Mouse (Mus musculus): Measurements from ENCODE around the gene Pex14. TPM values are rescaled to one million over a fixed set of nuclear protein-coding genes. Genes with fewer than 3 reads are reported as not detected.

Pex14 gene
- polyA plus RNA-seq (2016; fragmentation: Nextera tagmentation; extraction: Ambion mirVana): 56.6 and 57.3 TPM in 2 replicates

GRCm38 (mm10) chr4:149099369-149100017 lies at the start of gene Pex14:
Pex14 (minus strand) TSS chr4:149099876.
- no peaks in the 10 kb centered on the region for H3K9me3 ChIP-seq (replicated peaks)
- peak within 1 kb of the TSS; percentile 100 for H3K4me3 ChIP-seq
- under 1% methylated on average over 50 of the region's 50 CpGs for WGBS
- 0 out of 2 replicates have a peak, but pooled peaks cover 6% of the 10 kb centered on the region for H3K36me3 ChIP-seq
- H3K4me1 ChIP-seq: peaks cover 24% of the 10 kb centered on the region
- peak; percentile 93 for DNase-seq (ENCODE audit: low spot score)
- H3K27me3 ChIP-seq (ENCODE audit: low read depth, poor library complexity, severe bottlenecking): no peaks in the 10 kb centered on the region
- peak within 1 kb of the TSS; percentile 93 for H3K27ac ChIP-seq (replicated peaks)

DNA sequence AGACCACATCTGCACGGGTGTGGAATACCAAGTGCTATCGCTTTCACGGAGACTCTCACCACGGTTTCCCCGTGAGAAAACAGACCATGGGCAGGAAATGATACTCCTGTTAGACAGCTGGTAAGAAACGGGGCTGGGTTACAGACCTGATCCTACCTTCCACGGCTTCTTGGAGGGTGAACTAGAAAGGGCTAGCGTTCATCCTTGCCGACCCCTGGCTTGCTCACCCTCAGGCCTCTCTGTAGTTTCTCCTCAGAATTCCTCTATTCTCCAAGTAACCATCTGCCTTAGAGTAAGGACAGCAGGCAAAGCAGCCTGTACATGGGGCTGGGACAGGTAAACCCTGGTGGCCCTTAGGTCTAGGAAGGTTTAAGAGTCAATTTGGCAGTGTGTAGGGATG lies 49.5 kb upstream of the Pex14 start:
- Histone ChIP-seq H3K9me3 (replicated peaks) (no peaks in the 10 kb centered on the region), H3K36me3 (peaks cover 53% of the 10 kb centered on the region), H3K4me1 (peaks cover 22% of the 10 kb centered on the region), H3K27ac (replicated peaks) (0 out of 2 replicates have a peak overlapping the region, but pooled peaks have one; percentile 9), H3K4me3 (no peak overlapping the region), H3K27me3 (ENCODE audit: low read depth, poor library complexity, severe bottlenecking) (no peaks in the 10 kb centered on the region)
- DNase-seq (ENCODE audit: low spot score): no peak
- WGBS: 86% methylated on average over 9 of the region's 9 CpGs

- 83% methylated on average over 4 of the region's 4 CpGs for WGBS
- no peaks in the 10 kb centered on the region for H3K9me3 ChIP-seq (replicated peaks)
- H3K36me3 ChIP-seq: peaks cover 42% of the 10 kb centered on the region
- H3K4me3 ChIP-seq: no peak overlapping the region
- no peaks in the 10 kb centered on the region; the same call in 1 of the 2 replicates for H3K27me3 ChIP-seq (ENCODE audit: low read depth, poor library complexity, severe bottlenecking)
- no peak overlapping the region for H3K27ac ChIP-seq (replicated peaks)
- peaks cover 22% of the 10 kb centered on the region for H3K4me1 ChIP-seq
- no peak for DNase-seq (ENCODE audit: low spot score)
Measured at GRCm38 (mm10) chr4:149148084-149148483, 48.4 kb upstream of the Pex14 start.

DNA sequence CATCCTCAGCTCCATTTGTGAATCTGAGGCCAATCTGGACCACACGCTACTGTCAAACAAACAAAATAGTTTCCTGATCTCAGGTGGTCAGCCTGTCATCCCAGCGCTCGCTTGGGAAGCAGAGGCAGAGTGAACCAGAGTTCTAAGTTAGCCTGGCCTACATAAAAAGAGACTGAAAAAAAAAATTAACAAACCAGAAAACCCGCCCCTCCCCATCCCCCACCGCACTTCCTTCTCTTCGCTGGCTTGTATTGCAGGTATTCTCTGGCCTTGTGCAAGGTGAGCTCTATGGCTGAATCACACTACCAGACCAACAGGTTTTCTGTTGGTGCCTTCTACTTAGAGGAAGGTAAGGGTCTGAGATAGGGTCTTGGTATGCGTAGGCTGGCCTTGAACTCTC lies 47.9 kb upstream of the Pex14 start:
- 87% methylated on average over 7 of the region's 7 CpGs for WGBS
- Histone ChIP-seq H3K36me3 (peaks cover 37% of the 10 kb centered on the region), H3K4me3 (no peak overlapping the region), H3K27ac (replicated peaks) (no peak overlapping the region), H3K9me3 (replicated peaks) (no peaks in the 10 kb centered on the region), H3K4me1 (peaks cover 22% of the 10 kb centered on the region), H3K27me3 (ENCODE audit: low read depth, poor library complexity, severe bottlenecking) (no peaks in the 10 kb centered on the region; the same call in 1 of the 2 replicates)
- DNase-seq (ENCODE audit: low spot score): no peak

- WGBS: 73% methylated on average over 4 of the region's 4 CpGs
- H3K4me1 ChIP-seq: peaks cover 20% of the 10 kb centered on the region
- peaks cover 13% of the 10 kb centered on the region for H3K36me3 ChIP-seq
- H3K27ac ChIP-seq (replicated peaks): peak overlapping the region; percentile 78
- no peak for DNase-seq (ENCODE audit: low spot score)
- H3K9me3 ChIP-seq (replicated peaks): no peaks in the 10 kb centered on the region
- H3K4me3 ChIP-seq: no peak overlapping the region
- no peaks in the 10 kb centered on the region; the same call in 1 of the 2 replicates for H3K27me3 ChIP-seq (ENCODE audit: low read depth, poor library complexity, severe bottlenecking)
Measured at GRCm38 (mm10) chr4:149145151-149145550, 45.5 kb upstream of the Pex14 start.

GRCm38 (mm10) chr4:149144459-149144858 lies 44.8 kb upstream of the Pex14 start:
- peak; percentile 86 for DNase-seq (ENCODE audit: low spot score)
- peak overlapping the region; percentile 78 for H3K27ac ChIP-seq (replicated peaks)

GRCm38 (mm10) chr4:149143594-149143993 lies 43.9 kb upstream of the Pex14 start:
- Histone ChIP-seq H3K27me3 (ENCODE audit: low read depth, poor library complexity, severe bottlenecking) (no peaks in the 10 kb centered on the region; the same call in 1 of the 2 replicates), H3K9me3 (replicated peaks) (no peaks in the 10 kb centered on the region), H3K4me3 (no peak overlapping the region), H3K4me1 (peaks cover 20% of the 10 kb centered on the region), H3K36me3 (no peaks in the 10 kb centered on the region), H3K27ac (replicated peaks) (no peak overlapping the region)
- no peak for DNase-seq (ENCODE audit: low spot score)
- 33% methylated on average over 4 of the region's 4 CpGs for WGBS

More at GRCm38 (mm10) chr4:149144459-149144858, 44.8 kb upstream of the Pex14 start:
- peaks cover 20% of the 10 kb centered on the region for H3K4me1 ChIP-seq
- H3K9me3 ChIP-seq (replicated peaks): no peaks in the 10 kb centered on the region
- peak overlapping the region; percentile 7; the same call in 1 of the 2 replicates for H3K4me3 ChIP-seq
- H3K27me3 ChIP-seq (ENCODE audit: low read depth, poor library complexity, severe bottlenecking): no peaks in the 10 kb centered on the region; the same call in 1 of the 2 replicates
- WGBS: 5% methylated on average over 3 of the region's 3 CpGs
- H3K36me3 ChIP-seq: peaks cover 6% of the 10 kb centered on the region

GRCm38 (mm10) chr4:149138515-149138914 lies 38.8 kb upstream of the Pex14 start:
- DNase-seq (ENCODE audit: low spot score): no peak
- H3K4me3 ChIP-seq: no peak overlapping the region
- 85% methylated on average over 8 of the region's 8 CpGs for WGBS

DNA sequence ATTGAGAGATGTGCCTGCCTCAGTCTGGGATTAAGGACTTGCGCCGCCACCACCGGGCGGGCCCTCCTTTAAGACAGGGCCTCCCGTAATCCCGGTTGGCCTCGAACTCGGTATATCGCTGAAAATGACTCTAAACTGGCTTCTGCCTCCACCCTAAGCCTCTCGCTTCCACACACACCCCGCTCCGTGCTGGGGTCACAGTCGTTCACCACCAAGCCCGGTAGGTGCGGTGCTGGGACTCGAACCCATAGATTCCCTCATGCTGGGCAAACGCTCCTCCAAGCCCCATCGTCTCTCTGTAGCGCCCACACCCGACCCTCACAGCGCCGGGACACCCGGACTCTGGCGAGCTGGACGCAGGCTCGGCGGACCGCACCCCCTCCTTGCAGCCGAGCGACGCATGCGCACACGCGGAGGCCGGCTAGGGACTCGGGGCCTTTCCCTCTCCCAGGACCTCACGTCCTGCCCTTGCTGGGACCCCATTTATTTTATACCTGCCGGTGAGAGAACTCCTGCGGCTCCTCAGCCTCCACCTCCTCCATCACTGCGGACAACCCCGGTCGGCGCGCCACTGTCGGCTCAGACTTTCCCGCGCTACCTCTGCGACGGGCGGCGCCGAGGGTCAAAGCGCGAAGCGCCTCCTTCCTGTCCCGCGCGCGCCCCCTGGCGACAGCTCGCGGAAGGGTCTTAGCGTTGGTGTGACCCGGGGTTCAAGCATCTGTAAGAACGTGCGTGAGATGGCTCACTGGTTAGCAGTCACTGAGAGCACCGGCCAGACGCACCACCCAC lies 37.5 kb upstream of the Pex14 start, which contains the start of gene Cenps:
TSS of gene Cenps (minus strand) at position 648 of the 789 bp plus-strand sequence.
- H3K27me3 ChIP-seq (ENCODE audit: low read depth, poor library complexity, severe bottlenecking): no peaks in the 10 kb centered on the region
- H3K27ac ChIP-seq (replicated peaks): peak within 1 kb of the TSS; percentile 93
- peaks cover 24% of the 10 kb centered on the region for H3K36me3 ChIP-seq
- H3K4me1 ChIP-seq: peaks cover 18% of the 10 kb centered on the region
- no peaks in the 10 kb centered on the region for H3K9me3 ChIP-seq (replicated peaks)
- peak within 1 kb of the TSS; percentile 60 for H3K4me3 ChIP-seq
- under 1% methylated on average over 68 of the region's 68 CpGs for WGBS
- DNase-seq (ENCODE audit: low spot score): peak; percentile 95

More at GRCm38 (mm10) chr4:149138515-149138914, 38.8 kb upstream of the Pex14 start:
- Histone ChIP-seq H3K27me3 (ENCODE audit: low read depth, poor library complexity, severe bottlenecking) (no peaks in the 10 kb centered on the region; the same call in 1 of the 2 replicates), H3K27ac (replicated peaks) (no peak overlapping the region), H3K36me3 (peaks cover 13% of the 10 kb centered on the region), H3K9me3 (replicated peaks) (no peaks in the 10 kb centered on the region), H3K4me1 (peaks cover 11% of the 10 kb centered on the region)

DNA sequence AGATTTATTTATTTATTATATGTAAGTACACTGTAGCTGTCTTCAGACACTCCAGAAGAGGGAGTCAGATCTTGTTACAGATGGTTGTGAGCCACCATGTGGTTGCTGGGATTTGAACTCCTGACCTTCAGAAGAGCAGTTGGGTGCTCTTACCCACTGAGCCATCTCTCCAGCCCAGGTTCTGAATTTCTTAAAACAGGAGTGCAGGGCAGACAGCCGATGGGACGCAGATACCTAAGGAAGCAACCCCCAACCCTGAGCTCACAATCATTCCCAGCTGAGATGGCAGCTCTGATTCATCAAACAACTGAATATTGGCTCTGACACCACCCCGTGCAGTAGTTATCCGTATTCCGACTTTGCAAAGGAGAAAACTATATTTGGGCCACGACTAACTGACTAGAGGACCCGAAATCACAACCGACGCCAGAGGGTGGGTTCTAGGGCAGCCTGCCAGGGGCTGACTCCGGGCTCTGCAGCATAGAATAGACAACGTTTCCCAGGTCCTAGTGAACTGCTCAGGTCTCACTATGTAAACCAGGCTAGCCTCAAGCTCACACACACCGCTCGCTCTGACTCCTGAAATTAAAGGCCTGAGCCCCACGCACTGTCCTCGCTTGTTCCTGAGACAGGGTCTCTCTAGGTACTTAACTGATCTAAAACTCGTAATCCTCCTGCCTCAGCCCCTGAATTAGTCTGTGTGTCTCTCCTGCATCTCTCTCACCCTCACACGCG lies 36.6 kb upstream of the Pex14 start:
- Histone ChIP-seq H3K27me3 (ENCODE audit: low read depth, poor library complexity, severe bottlenecking) (no peaks in the 10 kb centered on the region), H3K4me1 (peaks cover 20% of the 10 kb centered on the region), H3K36me3 (peaks cover 33% of the 10 kb centered on the region), H3K9me3 (replicated peaks) (no peaks in the 10 kb centered on the region), H3K27ac (replicated peaks) (peak overlapping the region; percentile 93), H3K4me3 (peak overlapping the region; percentile 60)
- WGBS: 72% methylated on average over 18 of the region's 18 CpGs
- no peak for DNase-seq (ENCODE audit: low spot score)

DNA sequence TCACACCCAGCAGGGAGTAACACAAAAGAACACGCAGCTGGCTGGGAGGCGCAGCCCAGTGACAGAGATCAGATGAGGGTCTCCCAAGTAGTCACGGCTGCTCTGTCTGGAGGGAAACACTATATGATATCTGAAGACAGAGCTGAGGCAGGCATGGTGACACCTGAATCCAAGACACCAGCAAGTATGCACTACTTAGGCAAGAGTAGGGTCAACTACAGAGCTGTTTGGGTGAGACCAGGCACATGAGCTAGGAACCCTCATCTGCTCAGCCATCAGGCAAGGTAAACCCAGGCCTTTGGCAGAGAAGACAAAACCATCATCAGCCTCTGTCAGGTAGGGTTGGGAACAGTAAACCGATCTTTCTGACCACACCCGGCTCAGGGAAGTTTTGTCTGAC lies 33.7 kb upstream of the Pex14 start:
- Histone ChIP-seq H3K36me3 (peaks cover 62% of the 10 kb centered on the region), H3K4me3 (no peak overlapping the region), H3K27ac (replicated peaks) (0 out of 2 replicates have a peak overlapping the region, but pooled peaks have one; percentile 9), H3K4me1 (peaks cover 20% of the 10 kb centered on the region), H3K27me3 (ENCODE audit: low read depth, poor library complexity, severe bottlenecking) (no peaks in the 10 kb centered on the region), H3K9me3 (replicated peaks) (no peaks in the 10 kb centered on the region)
- DNase-seq (ENCODE audit: low spot score): no peak
- WGBS: 83% methylated on average over 5 of the region's 5 CpGs

Data from midbrain, embryonic 10.5 days (tissue).